Mouse (Mus musculus) kidney, embryonic 16.5 days (tissue): ENCODE results near the gene Chrm4. TPM values are rescaled to one million over a fixed set of nuclear protein-coding genes. Genes with fewer than 3 reads are reported as not detected.

Source experiments
- ATAC-seq: fragments of 200-750 bp; cut with Nextera tagmentation; 2 replicates; pipeline ENCODE4 v1.8.0; 2017; ENCODE audit warnings: moderate TSS enrichment; ENCODE audit not compliant: low FRiP score, low TSS enrichment
- H3K27ac ChIP-seq: fragments of 300-500 bp; sonication (generic); 2 replicates; pipeline ENCODE4 v1.5.1; 2014; ENCODE audit warnings: low read length
- H3K27me3 ChIP-seq: fragments of 300-500 bp; sonication (generic); 2 replicates; pipeline ENCODE4 v1.6.1; 2014; ENCODE audit warnings: low read length, control low read depth, mixed read lengths; ENCODE audit not compliant: insufficient read depth
- H3K36me3 ChIP-seq: fragments of 300-500 bp; sonication (generic); 2 replicates; pipeline ENCODE4 v1.6.1; 2014; ENCODE audit warnings: low read length, control low read depth, mixed read lengths; ENCODE audit not compliant: insufficient read depth
- H3K4me1 ChIP-seq: fragments of 300-500 bp; sonication (generic); 2 replicates; pipeline ENCODE4 v1.6.1; 2014; ENCODE audit warnings: low read length, control low read depth, mixed read lengths; ENCODE audit not compliant: insufficient read depth
- H3K4me2 ChIP-seq: fragments of 300-500 bp; sonication (generic); replicated peaks from 2 replicates; pipeline ENCODE4 v1.6.1; 2014; ENCODE audit warnings: low read depth, low read length
- H3K4me3 ChIP-seq: fragments of 300-500 bp; sonication (generic); 2 replicates; pipeline ENCODE4 v1.5.1; 2014; ENCODE audit warnings: mild to moderate bottlenecking, low read length
- H3K9ac ChIP-seq: fragments of 300-500 bp; sonication (generic); replicated peaks from 2 replicates; pipeline ENCODE4 v1.6.1; 2014; ENCODE audit warnings: low read length
- H3K9me3 ChIP-seq: fragments of 300-500 bp; sonication (generic); 2 replicates; pipeline ENCODE4 v1.6.1; 2016; ENCODE audit warnings: low read length, control low read depth
- WGBS: fragments of 180-500 bp; shearing (Covaris S2); extraction: QIAGEN DNeasy Blood & Tissue Kit; methylation state at CpG from one replicate; pipeline ENCODE4 v1.1.7; 2014; 5-methylcytosine and 5-hydroxymethylcytosine counted together
- polyA plus RNA-seq: library from polyadenylated mRNA; unstranded; fragments of >200 nt; fragmentation: Nextera tagmentation; extraction: Ambion mirVana; gene quantifications from 2 replicates; pipeline ENCODE4 v1.2.1, GENCODE M21; 2015

The Chrm4 gene
- polyA plus RNA-seq, 1 experiment from 2014 or later, result 0.11 TPM

DNA sequence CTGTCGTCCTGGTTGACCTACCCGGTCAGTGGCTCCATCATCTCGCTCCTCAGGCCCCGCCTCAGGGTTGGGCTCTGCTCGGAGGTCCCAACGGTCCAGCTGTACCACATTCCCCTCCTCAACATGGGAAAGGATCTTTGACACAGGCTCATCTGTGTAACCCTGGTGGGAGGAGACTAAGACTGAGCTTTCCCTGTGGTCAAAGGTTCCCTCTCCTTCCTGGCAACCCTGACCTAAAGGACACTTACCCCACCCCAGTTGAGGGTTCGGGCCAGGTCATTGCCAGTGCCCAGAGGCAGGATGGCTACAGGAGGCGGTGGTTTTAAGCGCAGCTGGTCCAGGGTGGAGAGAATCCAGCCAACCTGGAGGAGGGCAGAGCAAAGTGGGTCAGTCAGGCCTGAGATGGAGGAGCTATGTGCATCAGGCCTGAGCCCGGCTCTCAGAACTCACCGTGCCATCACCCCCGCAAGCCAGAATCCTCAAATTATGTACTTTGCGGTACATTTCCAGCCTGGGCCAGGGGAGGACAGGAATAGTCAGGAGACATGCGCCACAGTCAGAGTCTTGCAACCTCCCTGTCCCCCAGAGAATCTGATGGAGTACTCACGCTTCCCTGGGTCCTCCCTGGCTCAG is 12.4 kb downstream of the Chrm4 start:
- 80% methylated on average over 15 of the region's 15 CpGs for WGBS
- H3K4me2 ChIP-seq, result no peak overlapping the region
- H3K4me1 ChIP-seq, result 0 out of 2 replicates have a peak, but pooled peaks cover 8% of the 10 kb centered on the region
- H3K36me3 ChIP-seq, result peaks cover 53% of the 10 kb centered on the region
- H3K9ac ChIP-seq, result no peak overlapping the region
- no peak overlapping the region for H3K4me3 ChIP-seq
- no peaks in the 10 kb centered on the region for H3K9me3 ChIP-seq
- no peaks in the 10 kb centered on the region for H3K27me3 ChIP-seq
- H3K27ac ChIP-seq, result no peak overlapping the region
- ATAC-seq, result no peak

DNA sequence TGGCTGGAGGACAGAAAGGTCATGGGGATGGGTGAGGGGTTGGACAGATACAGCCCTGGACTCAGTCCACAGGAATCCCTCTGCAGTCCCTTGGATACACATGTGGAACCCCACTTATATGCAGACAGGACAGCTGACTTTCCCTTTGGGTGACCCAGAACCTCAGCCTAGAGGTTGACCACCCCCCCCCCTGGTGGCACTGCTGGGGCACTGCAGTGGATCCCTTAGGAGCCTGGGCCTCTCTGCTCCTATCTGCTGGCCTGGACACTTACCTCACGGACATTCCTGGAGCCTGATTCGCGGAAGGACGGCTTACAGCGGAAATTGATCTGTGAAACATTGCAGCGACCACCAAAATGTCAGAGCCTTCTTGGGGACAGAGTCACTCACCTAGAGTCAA is 15.3 kb downstream of the Chrm4 start:
- H3K27ac ChIP-seq, result no peak overlapping the region
- no peak overlapping the region for H3K4me2 ChIP-seq
- H3K36me3 ChIP-seq, result peaks cover 35% of the 10 kb centered on the region
- no peaks in the 10 kb centered on the region for H3K27me3 ChIP-seq
- 64% methylated on average over 6 of the region's 6 CpGs for whole genome bisulfite sequencing
- no peak overlapping the region for H3K9ac ChIP-seq
- no peak for ATAC-seq
- no peak overlapping the region for H3K4me3 ChIP-seq
- no peaks in the 10 kb centered on the region for H3K9me3 ChIP-seq
- H3K4me1 ChIP-seq, result peaks cover 24% of the 10 kb centered on the region

DNA sequence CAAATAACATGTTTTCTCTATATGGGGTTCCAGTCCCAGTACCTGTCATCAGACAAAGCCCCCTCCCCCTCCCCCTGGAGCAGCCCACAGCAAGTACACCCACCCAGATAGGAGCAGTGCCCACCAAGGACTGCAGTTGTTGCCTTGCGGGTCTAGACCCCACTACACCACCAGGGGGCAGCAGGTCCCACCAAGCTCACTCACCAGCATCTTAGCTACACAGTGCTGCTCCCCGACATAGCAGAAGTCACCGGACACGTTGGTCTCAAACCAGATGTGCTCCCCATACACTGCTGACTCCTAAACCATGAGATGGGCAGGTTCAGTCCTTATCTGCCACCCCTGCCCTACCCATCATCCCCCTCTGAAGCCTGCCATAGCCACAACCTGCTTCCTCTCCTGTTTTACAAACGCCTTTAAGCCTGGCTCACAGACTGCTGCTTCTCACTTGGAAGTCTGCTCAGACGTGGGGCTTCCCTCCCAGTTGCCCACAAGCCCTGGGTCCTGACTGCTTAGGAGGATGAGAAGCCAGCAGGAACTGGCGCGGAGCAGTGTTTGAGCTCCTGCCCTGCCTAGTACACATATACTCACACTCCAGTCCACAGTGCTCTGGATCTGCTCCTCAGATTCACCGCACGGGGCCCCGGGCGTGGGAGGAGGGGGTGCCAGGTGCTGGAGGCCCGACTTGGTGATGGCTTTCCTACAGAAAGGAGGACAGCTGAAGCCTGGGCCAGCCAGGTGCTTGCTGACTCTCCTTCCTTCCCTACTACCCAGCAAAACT is 17.3 kb downstream of the Chrm4 start:
- WGBS, result 42% methylated on average over 13 of the region's 13 CpGs
- H3K9ac ChIP-seq, result no peak overlapping the region
- ATAC-seq, result peak; percentile 62

DNA sequence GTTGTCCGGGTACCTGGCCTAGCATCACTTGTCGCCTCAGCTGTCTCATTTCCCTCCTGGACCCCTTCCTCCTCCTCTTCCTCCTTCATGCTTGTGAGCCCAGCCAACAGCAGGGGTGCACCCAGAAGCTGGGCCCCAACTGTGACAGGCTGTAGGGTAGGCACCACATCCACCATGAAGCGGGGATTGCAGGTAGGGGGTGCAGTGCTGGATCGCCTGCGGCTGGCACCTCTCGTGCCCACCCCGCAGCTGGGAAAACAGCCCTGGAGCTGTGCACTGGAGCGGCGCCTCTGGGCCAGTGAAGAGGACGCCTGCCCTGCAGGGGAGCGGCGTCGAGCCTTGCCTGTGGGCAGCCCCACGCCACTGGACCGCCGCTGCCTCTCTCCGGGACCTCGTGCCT is 18.4 kb downstream of the Chrm4 start, which contains the start of gene Gm9821:
Gene Gm9821, plus strand, starts transcription at position 221 of the 400 bp plus-strand sequence.
- Histone ChIP-seq H3K27me3 (no peaks in the 10 kb centered on the region), H3K9ac (no peak within 1 kb of the TSS), H3K4me1 (peaks cover 55% of the 10 kb centered on the region), H3K4me3 (no peak within 1 kb of the TSS), H3K27ac (no peak within 1 kb of the TSS), H3K9me3 (no peaks in the 10 kb centered on the region), H3K4me2 (no peak within 1 kb of the TSS), H3K36me3 (peaks cover 7% of the 10 kb centered on the region; the same call in 1 of the 2 replicates)
- WGBS, result 79% methylated on average over 18 of the region's 18 CpGs
- no peak for ATAC-seq

More for the DNA sequence above, 17.3 kb downstream of the Chrm4 start:
- H3K9me3 ChIP-seq, result no peaks in the 10 kb centered on the region
- no peak overlapping the region for H3K27ac ChIP-seq
- H3K4me2 ChIP-seq, result no peak overlapping the region
- H3K36me3 ChIP-seq, result peaks cover 15% of the 10 kb centered on the region
- peaks cover 44% of the 10 kb centered on the region for H3K4me1 ChIP-seq
- H3K27me3 ChIP-seq, result no peaks in the 10 kb centered on the region
- H3K4me3 ChIP-seq, result no peak overlapping the region

DNA sequence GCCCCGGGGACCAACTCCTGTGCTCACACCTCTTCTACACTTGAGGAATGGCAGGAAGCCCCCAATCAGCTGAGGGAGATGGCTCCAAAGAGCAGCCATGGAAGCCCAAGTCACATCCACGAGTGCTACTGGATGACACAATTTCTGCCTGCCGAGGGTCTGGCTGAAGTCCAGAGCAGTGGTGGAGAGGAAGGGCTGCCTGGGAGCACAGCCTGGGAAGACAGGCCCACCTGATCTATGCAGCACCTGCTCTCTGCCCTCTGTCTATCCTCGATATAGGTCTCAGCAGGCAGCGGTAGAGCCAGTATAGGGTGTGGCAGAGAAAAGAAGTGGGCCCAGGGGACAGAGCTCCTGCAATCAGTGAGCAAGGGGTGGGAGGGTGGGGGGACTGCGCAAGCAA is 19.8 kb downstream of the Chrm4 start:
- Histone ChIP-seq H3K36me3 (peaks cover 3% of the 10 kb centered on the region; the same call in 1 of the 2 replicates), H3K4me1 (peaks cover 60% of the 10 kb centered on the region), H3K4me2 (no peak overlapping the region), H3K9ac (0 out of 2 replicates have a peak overlapping the region, but pooled peaks have one; percentile 13), H3K4me3 (no peak overlapping the region), H3K27me3 (no peaks in the 10 kb centered on the region), H3K9me3 (no peaks in the 10 kb centered on the region), H3K27ac (no peak overlapping the region)
- 68% methylated on average over 6 of the region's 6 CpGs for WGBS
- ATAC-seq, result no peak

DNA sequence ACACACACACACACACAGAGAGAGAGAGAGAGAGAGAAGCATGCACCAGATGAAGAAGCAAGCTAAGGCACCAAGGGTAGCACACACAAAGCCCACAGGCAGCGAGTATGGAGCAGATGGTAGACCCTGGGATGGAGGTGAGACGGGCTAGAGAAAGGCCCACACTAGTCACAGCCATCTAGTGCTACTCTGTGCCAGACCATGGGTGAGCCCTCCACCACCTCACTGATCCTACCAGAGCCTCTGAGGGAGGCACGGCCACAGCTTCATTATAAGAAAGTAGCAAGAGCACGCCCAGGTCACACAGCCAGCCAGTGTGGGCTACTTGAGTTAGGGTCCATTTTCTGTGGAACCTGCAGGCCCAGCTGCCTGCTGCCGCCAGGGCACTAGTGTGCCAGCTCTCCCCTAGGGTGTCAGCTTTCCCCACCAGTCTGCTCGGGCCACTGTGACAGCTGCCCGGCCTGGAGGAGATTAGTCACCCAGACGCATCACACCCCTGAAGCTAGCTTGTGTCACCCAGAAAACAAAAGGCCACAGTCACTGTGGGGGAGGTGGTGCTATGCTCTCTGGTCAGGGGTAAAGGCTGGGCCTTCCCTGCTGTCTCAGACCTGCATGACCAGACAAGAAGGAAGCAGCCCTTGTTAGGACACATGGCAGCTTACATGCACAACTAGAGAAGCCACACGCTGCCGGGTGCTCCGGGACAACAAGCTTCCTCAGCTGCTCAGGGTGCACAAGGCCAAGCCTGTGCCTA is 20.5 kb downstream of the Chrm4 start:
- no peaks in the 10 kb centered on the region for H3K27me3 ChIP-seq
- ATAC-seq, result 0 out of 2 replicates have a peak, but pooled peaks have one; percentile 10
- no peaks in the 10 kb centered on the region for H3K9me3 ChIP-seq
- WGBS, result 52% methylated on average over 11 of the region's 11 CpGs
- no peaks in the 10 kb centered on the region for H3K36me3 ChIP-seq
- H3K4me1 ChIP-seq, result peaks cover 60% of the 10 kb centered on the region
- H3K4me3 ChIP-seq, result no peak overlapping the region
- peak overlapping the region; percentile 47; the same call in 1 of the 2 replicates for H3K27ac ChIP-seq
- no peak overlapping the region for H3K4me2 ChIP-seq
- peak overlapping the region; percentile 36 for H3K9ac ChIP-seq

DNA sequence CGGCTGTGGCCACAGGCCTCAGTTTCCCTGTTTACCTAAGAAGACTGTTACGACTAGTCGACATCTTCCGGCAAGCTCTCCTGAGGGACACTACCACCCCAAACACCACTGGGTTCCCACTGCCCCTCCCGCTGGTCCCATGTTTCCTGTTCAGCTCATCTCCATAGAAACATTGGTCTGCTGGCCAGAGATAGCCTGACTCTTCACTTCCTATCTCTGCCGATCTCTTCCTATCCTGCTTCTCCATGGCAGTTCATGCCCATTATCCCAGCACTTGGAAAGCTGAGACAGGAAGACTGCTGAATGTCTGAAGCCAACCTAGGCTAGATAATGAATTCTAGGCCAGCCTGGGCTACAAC is 21.1 kb downstream of the Chrm4 start:
- H3K4me3 ChIP-seq, result no peak overlapping the region
- no peak overlapping the region for H3K4me2 ChIP-seq
- no peaks in the 10 kb centered on the region for H3K27me3 ChIP-seq
- no peaks in the 10 kb centered on the region for H3K36me3 ChIP-seq
- peaks cover 61% of the 10 kb centered on the region for H3K4me1 ChIP-seq
- no peak overlapping the region; the same call in 1 of the 2 replicates for H3K9ac ChIP-seq
- ATAC-seq, result no peak
- H3K27ac ChIP-seq, result peak overlapping the region; percentile 47; the same call in 1 of the 2 replicates
- WGBS, result 66% methylated on average over 6 of the region's 6 CpGs
- H3K9me3 ChIP-seq, result no peaks in the 10 kb centered on the region

DNA sequence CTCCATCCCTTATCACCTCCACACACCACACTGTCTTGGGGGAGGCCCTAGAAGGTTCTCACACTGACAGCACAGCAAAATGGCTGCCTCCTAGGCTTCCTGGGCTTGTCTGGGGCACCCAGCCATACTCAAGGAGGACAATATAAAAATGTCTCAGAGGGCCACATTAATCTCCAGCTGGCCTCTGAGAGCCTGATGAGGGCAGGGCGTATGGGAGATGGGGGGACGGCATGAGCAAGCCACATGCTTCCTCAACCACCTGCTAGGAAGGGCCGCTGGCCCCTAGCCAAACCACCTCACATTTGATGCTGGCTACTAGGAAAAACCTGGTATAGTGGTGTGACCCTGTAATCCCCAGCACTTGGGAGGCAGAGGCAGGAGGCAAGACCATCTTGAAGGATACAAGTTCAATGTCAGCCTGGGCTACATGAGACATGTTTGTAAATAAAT is 21.8 kb downstream of the Chrm4 start:
- H3K9ac ChIP-seq, result no peak overlapping the region; the same call in 1 of the 2 replicates
- H3K4me3 ChIP-seq, result no peak overlapping the region
- ATAC-seq, result no peak
- WGBS, result 74% methylated on average over 3 of the region's 3 CpGs
- H3K27me3 ChIP-seq, result no peaks in the 10 kb centered on the region
- H3K27ac ChIP-seq, result peak overlapping the region; percentile 70; the same call in 1 of the 2 replicates
- no peaks in the 10 kb centered on the region for H3K9me3 ChIP-seq
- no peak overlapping the region for H3K4me2 ChIP-seq
- H3K4me1 ChIP-seq, result peaks cover 67% of the 10 kb centered on the region
- H3K36me3 ChIP-seq, result no peaks in the 10 kb centered on the region

DNA sequence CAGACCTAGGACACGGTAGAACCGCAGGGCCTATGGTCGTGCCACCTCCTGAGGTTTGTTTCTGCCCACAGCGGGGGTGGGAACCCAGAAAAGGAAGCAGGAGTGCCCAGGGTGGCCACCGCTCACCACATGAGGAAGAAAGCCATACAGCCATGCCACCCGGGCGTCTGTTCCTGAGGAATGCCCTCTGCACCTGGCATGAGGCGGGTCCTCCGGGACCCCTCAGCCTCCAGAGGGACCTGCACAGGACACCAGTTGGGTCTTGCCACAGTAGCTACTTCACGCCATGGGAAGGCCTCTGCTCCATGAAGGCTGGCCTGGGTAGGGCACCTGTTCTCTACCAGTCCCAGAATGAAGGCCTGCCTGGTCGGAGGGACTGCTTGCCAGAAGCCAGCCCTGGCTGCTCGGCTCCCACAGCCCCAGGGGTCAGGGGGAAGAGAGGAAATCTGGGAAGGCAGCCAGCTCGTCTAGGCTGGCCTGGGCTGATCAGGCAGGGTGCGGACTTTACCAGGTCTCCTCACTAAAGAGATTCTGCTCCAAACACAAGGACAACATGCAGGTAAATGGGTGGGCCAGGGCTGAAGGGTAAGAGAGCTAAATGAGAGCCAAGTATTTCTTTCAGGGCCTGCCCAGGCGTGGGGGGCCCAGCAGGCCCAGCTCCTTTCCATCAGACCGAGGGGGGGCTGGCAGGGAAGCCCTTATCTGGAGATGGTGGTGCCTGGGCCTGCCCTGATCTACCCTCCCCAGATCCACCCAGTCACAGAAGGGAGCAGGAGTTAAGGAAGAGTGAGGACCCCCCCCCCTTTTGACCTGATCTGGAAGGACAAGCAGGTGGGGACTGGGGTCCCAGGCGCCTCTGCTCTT is 22.6 kb downstream of the Chrm4 start:
- H3K36me3 ChIP-seq, result no peaks in the 10 kb centered on the region
- H3K4me2 ChIP-seq, result peak overlapping the region; percentile 39
- H3K27ac ChIP-seq, result peak overlapping the region; percentile 70
- peak; percentile 25; the same call in 1 of the 2 replicates for ATAC-seq
- H3K9me3 ChIP-seq, result no peaks in the 10 kb centered on the region
- no peaks in the 10 kb centered on the region for H3K27me3 ChIP-seq
- WGBS, result 58% methylated on average over 17 of the region's 17 CpGs
- peaks cover 68% of the 10 kb centered on the region for H3K4me1 ChIP-seq
- H3K9ac ChIP-seq, result peak overlapping the region; percentile 48
- peak overlapping the region; percentile 5; the same call in 1 of the 2 replicates for H3K4me3 ChIP-seq
